Mouse (Mus musculus) frontal cortex, postnatal 14 days (tissue): Measurements from ENCODE around the gene Stk24.
"Not testable (repeated sequence)": the region's sequence is repeated elsewhere in the genome, so short reads cannot be mapped to it uniquely, and the experiment has no call there.

Source experiments
- DNase-seq, 2 experiments: peaks; one replicate each; pipeline ENCODE4 v3.0.0; 2022; ENCODE audit warnings: low spot score in 2 of 2

Gene Stk24

GRCm38 (mm10) chr14:121379827-121380145, at the start of gene Stk24:
TSS of gene Stk24 (minus strand) at chr14:121380011.
- no peak for DNase-seq

GRCm38 (mm10) chr14:121428148-121428547, 48.3 kb upstream of the Stk24 start:
- no peak for DNase-seq

DNA sequence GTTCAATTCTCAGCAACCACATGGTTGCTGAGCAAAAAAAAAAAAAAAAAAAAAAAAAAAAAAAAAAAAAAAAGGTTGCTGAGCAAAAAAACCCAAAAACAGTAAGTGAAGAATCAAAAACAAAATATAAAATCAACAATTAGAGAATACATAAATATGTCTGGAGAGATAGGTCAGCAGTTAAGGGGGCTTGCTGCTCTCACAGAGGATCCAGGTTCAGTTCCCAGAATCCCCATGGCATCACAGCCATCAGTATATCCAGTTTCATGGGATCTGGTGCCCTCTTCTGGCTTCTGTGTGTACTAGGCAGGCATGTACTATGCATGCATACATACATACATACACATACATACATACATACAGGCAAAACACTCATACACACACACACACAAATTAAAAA, 46.9 kb upstream of the Stk24 start:
- no peak for DNase-seq

GRCm38 (mm10) chr14:121425004-121425793, 45.4 kb upstream of the Stk24 start:
- no peak for DNase-seq

- DNase-seq: no peak
Measured at GRCm38 (mm10) chr14:121423341-121423751, 43.5 kb upstream of the Stk24 start.

DNA sequence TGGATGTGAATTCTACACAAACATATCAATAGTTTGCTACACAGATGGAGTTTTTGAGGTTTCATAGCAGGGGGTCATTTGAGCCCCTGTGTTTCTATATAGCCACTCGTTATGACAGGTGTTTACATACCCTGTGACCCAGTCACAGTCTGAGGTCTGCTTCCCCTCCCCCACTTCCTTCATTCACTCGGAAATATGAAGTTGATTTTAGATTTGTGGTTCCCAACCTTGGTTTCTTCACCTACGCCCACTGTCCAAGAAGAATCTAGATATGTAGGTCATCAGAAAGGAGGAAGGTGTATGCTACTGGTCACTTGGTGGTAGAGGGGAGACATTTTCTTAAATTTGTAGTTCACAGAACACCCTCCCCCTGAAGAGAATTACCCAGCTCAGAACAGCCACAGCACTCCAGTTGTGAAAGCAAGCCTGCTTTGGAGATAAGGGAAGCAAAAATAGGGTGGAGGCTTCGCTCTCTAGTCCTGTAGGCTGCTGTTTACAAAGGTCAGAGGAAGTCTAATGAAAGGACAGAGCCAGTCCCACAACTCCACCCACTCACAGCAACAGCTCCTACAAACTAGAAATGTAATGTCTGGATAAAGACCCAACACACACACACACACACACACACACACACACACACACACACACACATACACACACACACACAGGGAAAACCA, 43.0 kb upstream of the Stk24 start:
- no peak for DNase-seq

- DNase-seq: no peak
Measured at GRCm38 (mm10) chr14:121422000-121422399, 42.2 kb upstream of the Stk24 start.

- no peak for DNase-seq
Measured at GRCm38 (mm10) chr14:121417594-121417993, 37.8 kb upstream of the Stk24 start.

- no peak for DNase-seq
Measured at GRCm38 (mm10) chr14:121416626-121417319, 37.0 kb upstream of the Stk24 start.

- no peak for DNase-seq
Measured at GRCm38 (mm10) chr14:121414635-121415241, 34.9 kb upstream of the Stk24 start.

DNA sequence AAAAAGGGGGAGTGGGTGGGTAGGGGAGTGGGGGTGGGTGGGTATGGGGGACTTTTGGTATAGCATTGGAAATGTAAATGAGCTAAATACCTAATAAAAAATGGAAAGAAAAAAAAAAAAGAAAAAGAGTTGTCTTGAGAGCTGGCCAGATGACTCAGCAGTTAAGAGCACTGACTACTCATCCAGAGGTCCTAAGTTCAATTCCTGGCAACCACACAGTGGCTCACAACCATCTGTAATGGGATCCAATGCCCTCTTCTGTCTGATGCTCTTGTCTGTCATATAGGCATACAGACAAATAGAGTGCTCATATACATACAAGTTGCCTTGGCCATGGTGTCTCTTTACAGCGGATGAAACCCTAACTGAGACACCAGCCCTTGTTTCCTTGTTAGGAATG, 33.9 kb upstream of the Stk24 start:
- not testable (repeated sequence) for DNase-seq

DNA sequence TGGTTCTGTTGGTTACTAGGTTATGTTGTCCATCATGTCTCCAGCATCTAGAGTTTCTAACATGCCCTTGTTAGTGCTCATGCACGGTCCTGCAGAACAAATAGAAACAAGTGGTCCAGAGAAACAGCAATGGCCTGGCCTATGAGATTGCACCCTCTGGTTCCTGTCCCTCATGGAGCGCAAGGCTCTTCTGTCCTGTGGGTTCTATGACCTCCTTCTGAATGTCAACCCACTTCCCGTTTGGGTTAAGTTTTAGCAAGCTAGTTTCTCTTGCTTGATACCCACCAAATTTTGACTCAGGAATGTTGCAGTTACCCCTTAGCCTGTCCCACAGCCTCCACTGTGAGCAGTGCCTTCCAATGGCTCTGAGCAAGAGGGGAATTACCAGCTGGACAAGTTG, 29.1 kb upstream of the Stk24 start:
- DNase-seq: no peak

GRCm38 (mm10) chr14:121406943-121407342, 27.1 kb upstream of the Stk24 start:
- no peak for DNase-seq

DNA sequence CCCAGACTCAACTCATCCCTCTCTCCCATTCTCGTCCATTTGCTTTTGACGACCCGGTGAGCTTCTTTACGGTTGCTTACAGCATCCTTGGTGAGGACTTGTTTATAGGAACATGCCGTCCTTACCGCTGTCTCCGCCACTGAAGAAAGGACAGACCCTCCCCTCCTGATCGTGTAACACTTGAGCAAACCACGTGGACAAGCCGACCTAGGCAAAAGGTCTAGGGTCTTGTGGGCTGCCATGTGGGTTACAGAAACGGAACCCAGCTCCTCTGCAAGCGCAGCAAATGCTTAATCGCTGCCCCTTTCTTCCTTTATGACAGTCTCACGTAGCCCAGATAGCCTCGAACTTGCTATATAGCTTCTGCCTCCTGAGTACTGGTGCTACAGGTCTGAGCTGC, 25.7 kb upstream of the Stk24 start:
- DNase-seq: no peak

DNA sequence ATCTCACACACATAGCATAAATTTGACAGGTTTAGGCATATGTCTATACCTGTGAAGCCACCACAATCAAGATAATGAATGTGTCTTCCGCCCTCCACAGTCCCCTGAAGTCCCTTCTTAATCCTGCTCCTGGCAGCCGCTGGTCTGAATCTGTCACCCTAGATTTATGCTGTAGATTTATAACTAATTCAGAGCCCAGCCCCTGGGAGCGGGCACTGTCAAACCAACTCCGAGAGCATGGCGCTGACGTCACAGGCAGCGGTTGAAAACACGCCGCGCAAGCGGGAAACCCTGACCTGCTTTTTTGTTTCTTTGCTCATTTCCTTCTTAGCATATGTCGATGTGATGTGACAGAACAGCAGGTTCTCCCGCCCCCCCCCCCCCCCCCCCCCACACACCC, 25.3 kb upstream of the Stk24 start:
- DNase-seq: no peak

DNA sequence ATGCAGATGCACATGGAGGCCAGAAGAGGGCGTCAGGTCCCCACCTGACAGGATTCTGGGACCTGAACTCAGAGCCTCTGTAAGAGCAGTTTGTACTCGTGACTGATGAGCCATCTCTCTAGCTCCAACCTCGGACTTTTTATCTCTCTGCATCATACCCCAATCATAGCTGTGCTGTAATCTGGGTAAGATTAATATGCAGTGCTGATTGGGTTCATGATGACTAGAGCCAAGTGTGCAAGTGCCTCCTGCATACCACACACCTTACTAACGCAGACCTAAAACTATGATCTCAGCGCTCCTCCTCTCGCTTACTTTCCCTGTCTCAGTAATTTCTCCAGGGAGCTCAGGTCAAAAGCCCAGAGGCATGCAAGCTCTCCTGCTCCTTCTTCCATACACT, 19.9 kb upstream of the Stk24 start:
- DNase-seq: no peak

DNA sequence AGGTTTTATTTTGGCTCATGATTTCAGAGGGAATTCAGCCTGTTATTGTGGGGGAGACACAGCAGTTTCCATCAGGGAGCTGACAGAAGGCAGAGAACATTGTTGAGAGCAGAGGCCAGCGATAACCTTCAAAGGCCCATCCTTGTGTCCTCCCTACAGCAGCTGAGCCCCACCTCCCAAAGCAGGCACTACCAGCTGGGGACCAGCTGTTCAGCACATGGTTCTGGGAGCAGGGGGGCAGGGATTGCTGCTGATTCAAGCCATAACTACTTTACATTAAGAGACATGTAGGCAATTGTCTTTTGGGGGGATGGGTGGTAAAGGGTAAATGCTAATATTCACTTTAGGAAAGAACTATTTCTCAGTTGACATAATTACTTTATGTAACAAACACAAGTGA, 17.7 kb upstream of the Stk24 start:
- DNase-seq: no peak

GRCm38 (mm10) chr14:121395125-121395524, 15.3 kb upstream of the Stk24 start:
- DNase-seq: no peak

DNA sequence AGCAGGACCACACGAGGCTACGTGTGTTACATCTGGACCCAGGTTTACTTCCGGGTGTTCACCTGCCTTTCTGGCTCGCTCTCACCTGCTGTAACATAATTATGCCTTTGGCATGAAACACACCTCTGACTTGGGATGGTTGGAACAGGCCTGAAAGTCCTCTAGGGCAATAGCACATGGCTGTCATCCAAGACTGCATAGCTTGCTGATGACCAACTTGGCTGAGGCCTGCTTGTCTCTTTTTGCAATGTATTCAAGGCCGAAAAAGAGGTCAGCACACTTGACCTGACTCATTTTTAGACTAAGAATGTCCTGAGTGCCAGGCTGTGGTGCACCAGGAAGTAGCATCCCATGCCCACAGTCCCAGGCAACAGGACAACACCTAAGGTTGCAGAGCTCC, 12.1 kb upstream of the Stk24 start:
- DNase-seq: no peak

DNA sequence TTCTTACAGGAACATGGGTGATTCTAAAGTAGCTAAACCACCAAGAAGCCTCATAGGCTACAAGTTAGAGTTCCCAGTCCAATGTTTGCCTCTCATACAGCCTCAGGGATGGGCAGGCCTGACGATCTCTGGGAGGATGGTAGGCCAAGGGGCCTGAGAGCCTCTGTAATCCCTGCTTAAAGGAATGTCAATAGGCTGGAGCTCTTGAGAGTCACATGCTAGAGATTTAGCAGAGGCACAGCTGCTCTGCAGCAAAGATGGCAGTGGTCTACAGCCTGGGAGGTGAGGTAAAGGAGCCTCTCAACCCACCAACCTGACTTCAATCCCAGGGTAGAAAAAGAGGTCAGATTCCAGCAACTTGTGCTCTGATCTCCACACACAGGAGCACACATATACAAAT, 7.9 kb upstream of the Stk24 start:
- DNase-seq: no peak

DNA sequence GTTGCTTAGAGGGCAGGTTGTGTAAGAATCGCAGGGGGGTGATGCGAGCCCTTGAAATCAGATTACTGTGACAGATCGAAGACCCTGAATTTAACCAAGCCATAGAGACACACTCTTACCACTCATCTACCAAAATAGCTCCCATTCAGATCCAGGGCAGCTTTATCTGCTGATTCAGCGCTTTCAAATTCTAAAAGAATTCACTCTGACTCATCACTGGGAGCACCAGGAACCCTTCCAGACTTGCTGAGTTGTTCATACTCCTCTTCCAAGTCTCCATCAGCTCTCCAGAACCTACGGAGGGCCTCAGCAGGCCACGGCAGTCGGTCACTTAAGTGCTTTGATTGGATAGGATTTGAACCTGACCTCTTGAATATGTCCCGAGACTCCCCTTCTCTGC, 5.6 kb upstream of the Stk24 start:
- DNase-seq: no peak

DNA sequence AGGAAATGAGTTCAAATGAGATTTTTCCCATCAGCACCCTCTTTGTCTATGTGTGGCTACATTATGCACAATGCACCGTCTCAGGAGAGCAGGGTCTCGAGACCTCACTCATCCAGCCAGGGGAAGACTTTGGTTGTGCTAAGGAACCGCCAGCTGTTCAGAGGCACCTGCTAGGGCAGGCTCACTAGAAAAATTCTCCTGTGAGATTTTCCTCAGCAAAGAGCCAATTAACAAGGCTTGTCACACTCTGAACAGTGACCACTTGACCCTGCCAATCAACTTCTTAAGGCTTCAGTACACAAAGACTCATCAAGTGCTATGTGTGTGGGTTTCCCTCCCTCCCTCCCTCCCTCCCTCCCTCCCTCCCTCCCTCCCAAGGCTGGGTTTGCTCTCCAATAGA, 4.0 kb upstream of the Stk24 start:
- DNase-seq: no peak
